Mouse (Mus musculus) macrophage (primary cell): ENCODE measurements at regions not wholly inside any gene's neighbourhood (a gene's known extent, or its start where the extent isn't known, plus 50 kb on each side); places are given as distances from the start of the nearest gene placed in this dataset.

Experiments
- H3K27ac ChIP-seq: fragments of 350-480 bp; formaldehyde crosslinking; 2 replicates; pipeline ENCODE4 v1.9.0; 2021
- H3K36me3 ChIP-seq: fragments of 350-480 bp; formaldehyde crosslinking; 2 replicates; pipeline ENCODE4 v1.9.0; 2021; ENCODE audit errors: inconsistent target
- H3K4me3 ChIP-seq: fragments of 350-480 bp; formaldehyde crosslinking; 2 replicates; pipeline ENCODE4 v1.9.0; 2021; ENCODE audit errors: inconsistent target
- H3K79me2 ChIP-seq: fragments of 350-480 bp; formaldehyde crosslinking; 2 replicates; pipeline ENCODE4 v1.9.0; 2021; ENCODE audit errors: inconsistent target
- WGBS: methylation state at CpG from one replicate; pipeline ENCODE4 v1.1.7; 2026; ENCODE audit warnings: inconsistent platforms; ENCODE audit not compliant: missing documents; 5-methylcytosine and 5-hydroxymethylcytosine counted together

GRCm38 (mm10) chr1:69746575-69747290 lies 59.7 kb upstream of the Ikzf2 start:
- no peaks in the 10 kb centered on the region for H3K36me3 ChIP-seq
- H3K27ac ChIP-seq, result no peak overlapping the region
- 92% methylated on average over 5 of the region's 5 CpGs for whole genome bisulfite sequencing
- H3K4me3 ChIP-seq, result no peak overlapping the region
- no peaks in the 10 kb centered on the region for H3K79me2 ChIP-seq

- H3K4me3 ChIP-seq, result no peak overlapping the region
- H3K79me2 ChIP-seq, result no peaks in the 10 kb centered on the region
- H3K27ac ChIP-seq, result no peak overlapping the region
- no peaks in the 10 kb centered on the region for H3K36me3 ChIP-seq
- WGBS, result 8% methylated on average over 1 of the region's 1 CpGs
Observed at GRCm38 (mm10) chr1:69752724-69753123, 65.7 kb upstream of the Ikzf2 start.

GRCm38 (mm10) chr1:69757702-69758101 lies 69.1 kb upstream of the Spag16 start:
- Histone ChIP-seq H3K27ac (no peak overlapping the region), H3K36me3 (no peaks in the 10 kb centered on the region), H3K79me2 (no peaks in the 10 kb centered on the region), H3K4me3 (no peak overlapping the region)
- WGBS, result 92% methylated on average over 1 of the region's 1 CpGs

- H3K79me2 ChIP-seq, result no peaks in the 10 kb centered on the region
- H3K36me3 ChIP-seq, result no peaks in the 10 kb centered on the region
- WGBS, result 24% methylated on average over 13 of the region's 13 CpGs
- H3K27ac ChIP-seq, result no peak overlapping the region
- peak overlapping the region; percentile 7; the same call in 1 of the 2 replicates for H3K4me3 ChIP-seq
Observed at GRCm38 (mm10) chr1:69759544-69759943, 67.2 kb upstream of the Spag16 start.

GRCm38 (mm10) chr1:69768714-69769113 lies 58.1 kb upstream of the Spag16 start:
- H3K36me3 ChIP-seq, result no peaks in the 10 kb centered on the region
- H3K79me2 ChIP-seq, result no peaks in the 10 kb centered on the region
- WGBS, result 94% methylated on average over 11 of the region's 11 CpGs
- no peak overlapping the region for H3K27ac ChIP-seq
- H3K4me3 ChIP-seq, result no peak overlapping the region

- Histone ChIP-seq H3K79me2 (no peaks in the 10 kb centered on the region), H3K27ac (no peak overlapping the region), H3K4me3 (no peak overlapping the region), H3K36me3 (no peaks in the 10 kb centered on the region)
- WGBS, result 24% methylated on average over 8 of the region's 8 CpGs
Observed at GRCm38 (mm10) chr1:69770209-69770608, 56.6 kb upstream of the Spag16 start.

- H3K79me2 ChIP-seq, result no peaks in the 10 kb centered on the region
- H3K36me3 ChIP-seq, result no peaks in the 10 kb centered on the region
- WGBS, result 97% methylated on average over 2 of the region's 2 CpGs
- H3K4me3 ChIP-seq, result no peak overlapping the region
- H3K27ac ChIP-seq, result no peak overlapping the region
Observed at GRCm38 (mm10) chr1:69771436-69771835, 55.3 kb upstream of the Spag16 start.

GRCm38 (mm10) chr1:69775589-69775988 lies 51.2 kb upstream of the Spag16 start:
- no peak overlapping the region for H3K27ac ChIP-seq
- H3K36me3 ChIP-seq, result no peaks in the 10 kb centered on the region
- no peak overlapping the region for H3K4me3 ChIP-seq
- H3K79me2 ChIP-seq, result no peaks in the 10 kb centered on the region
- WGBS, result 61% methylated on average over 4 of the region's 4 CpGs
